Mouse (Mus musculus): Measurements from ENCODE around the gene Taok1. TPM values are rescaled to one million over a fixed set of nuclear protein-coding genes. Genes with fewer than 3 reads are reported as not detected.
A peak's percentile ranks its signal among the peaks of the same experiment; 100 is the strongest.

The Taok1 gene
- polyA plus RNA-seq, 1 experiment, result 5.8 TPM

GRCm38 (mm10) chr11:77519043-77519442, 88.6 kb downstream of the Taok1 start, which contains the start of gene Gm10392:
Gm10392 (minus strand) TSS chr11:77519198.
- no peaks in the 10 kb centered on the region for H3K36me3 ChIP-seq (ENCODE audit: control insufficient read depth, insufficient read depth, low read length)
- no peak within 1 kb of the TSS for H3K4me3 ChIP-seq (ENCODE audit: control insufficient read depth, low read depth, low read length)
- no peaks in the 10 kb centered on the region for H3K27me3 ChIP-seq (ENCODE audit: control insufficient read depth, insufficient read depth, low read length)
- no peak within 1 kb of the TSS for H3K27ac ChIP-seq (ENCODE audit: control insufficient read depth, insufficient read depth, low read depth, low read length)
- TF ChIP-seq CTCF (IDR thresholded peaks at IDR 0.05; ENCODE audit: control insufficient read depth, insufficient read depth, insufficient replicate concordance, low read depth, low read length) (no peak), POLR2A (IDR thresholded peaks at IDR 0.05; ENCODE audit: control insufficient read depth, low read depth, low read length) (no peak)
- peaks cover 26% of the 10 kb centered on the region for H3K4me1 ChIP-seq (ENCODE audit: control insufficient read depth, insufficient read depth, low read length)

DNA sequence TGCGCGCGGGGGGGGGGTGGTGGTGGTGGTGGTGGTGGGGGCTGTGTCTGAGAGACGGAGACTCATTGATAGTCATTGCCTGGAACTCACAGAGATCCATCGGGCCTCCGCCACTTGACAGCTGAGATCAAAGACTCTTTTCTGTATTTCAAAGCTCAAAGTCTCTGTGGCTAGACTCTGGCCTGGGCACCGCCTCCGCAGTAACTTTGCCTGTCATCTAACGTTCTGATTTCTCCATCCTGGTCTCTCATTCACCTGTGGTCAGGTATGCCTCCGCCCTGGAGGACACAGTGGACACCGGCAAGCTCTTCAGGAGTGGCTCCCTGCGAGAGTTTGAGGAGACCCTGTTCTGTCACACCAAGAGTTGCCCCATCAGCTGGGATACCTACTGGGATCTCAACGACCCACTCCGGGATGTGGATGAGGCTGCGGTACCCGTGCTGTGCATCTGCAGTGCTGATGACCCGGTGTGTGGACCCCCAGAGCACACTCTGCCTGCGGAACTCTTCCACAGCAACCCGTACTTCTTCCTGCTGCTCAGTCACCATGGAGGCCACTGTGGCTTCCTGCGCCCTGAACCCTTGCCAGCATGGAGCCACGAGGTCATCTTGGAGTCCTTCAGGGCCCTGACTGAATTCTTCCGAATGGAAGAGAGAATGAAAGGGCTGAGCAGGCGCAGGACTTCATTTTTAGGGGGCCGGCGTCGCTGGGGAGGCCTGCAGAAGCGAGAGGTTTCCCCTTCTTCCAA, 89.4 kb downstream of the Taok1 start:
- Histone ChIP-seq H3K4me3 (ENCODE audit: control insufficient read depth, low read depth, low read length) (no peak overlapping the region), H3K27ac (ENCODE audit: control insufficient read depth, insufficient read depth, low read depth, low read length) (no peak overlapping the region), H3K4me1 (ENCODE audit: control insufficient read depth, insufficient read depth, low read length) (peaks cover 32% of the 10 kb centered on the region), H3K36me3 (ENCODE audit: control insufficient read depth, insufficient read depth, low read length) (no peaks in the 10 kb centered on the region), H3K27me3 (ENCODE audit: control insufficient read depth, insufficient read depth, low read length) (no peaks in the 10 kb centered on the region)
- TF ChIP-seq POLR2A (IDR thresholded peaks at IDR 0.05; ENCODE audit: control insufficient read depth, low read depth, low read length), result no peak
- TF ChIP-seq CTCF (IDR thresholded peaks at IDR 0.05; ENCODE audit: control insufficient read depth, insufficient read depth, insufficient replicate concordance, low read depth, low read length), result no peak

GRCm38 (mm10) chr11:77516553-77517425, 90.8 kb downstream of the Taok1 start:
- Histone ChIP-seq H3K27me3 (ENCODE audit: control insufficient read depth, insufficient read depth, low read length) (no peaks in the 10 kb centered on the region), H3K4me1 (ENCODE audit: control insufficient read depth, insufficient read depth, low read length) (peaks cover 35% of the 10 kb centered on the region), H3K27ac (ENCODE audit: control insufficient read depth, insufficient read depth, low read depth, low read length) (no peak overlapping the region), H3K4me3 (ENCODE audit: control insufficient read depth, low read depth, low read length) (no peak overlapping the region), H3K36me3 (ENCODE audit: control insufficient read depth, insufficient read depth, low read length) (no peaks in the 10 kb centered on the region)
- TF ChIP-seq POLR2A (IDR thresholded peaks at IDR 0.05; ENCODE audit: control insufficient read depth, low read depth, low read length), result no peak
- TF ChIP-seq CTCF (IDR thresholded peaks at IDR 0.05; ENCODE audit: control insufficient read depth, insufficient read depth, insufficient replicate concordance, low read depth, low read length), result no peak

- H3K4me3 ChIP-seq (ENCODE audit: control insufficient read depth, low read depth, low read length), result peak within 1 kb of the TSS; percentile 77
- H3K4me1 ChIP-seq (ENCODE audit: control insufficient read depth, insufficient read depth, low read length), result peaks cover 35% of the 10 kb centered on the region
- H3K36me3 ChIP-seq (ENCODE audit: control insufficient read depth, insufficient read depth, low read length), result no peaks in the 10 kb centered on the region
- TF ChIP-seq POLR2A (IDR thresholded peaks at IDR 0.05; ENCODE audit: control insufficient read depth, low read depth, low read length), result no peak
- no peak for TF ChIP-seq CTCF (IDR thresholded peaks at IDR 0.05; ENCODE audit: control insufficient read depth, insufficient read depth, insufficient replicate concordance, low read depth, low read length)
- no peak within 1 kb of the TSS for H3K27ac ChIP-seq (ENCODE audit: control insufficient read depth, insufficient read depth, low read depth, low read length)
- no peaks in the 10 kb centered on the region for H3K27me3 ChIP-seq (ENCODE audit: control insufficient read depth, insufficient read depth, low read length)
Observed at GRCm38 (mm10) chr11:77515637-77516552, 91.7 kb downstream of the Taok1 start, which contains the start of gene Trp53i13. Trp53i13 (minus strand) TSS chr11:77515980.

DNA sequence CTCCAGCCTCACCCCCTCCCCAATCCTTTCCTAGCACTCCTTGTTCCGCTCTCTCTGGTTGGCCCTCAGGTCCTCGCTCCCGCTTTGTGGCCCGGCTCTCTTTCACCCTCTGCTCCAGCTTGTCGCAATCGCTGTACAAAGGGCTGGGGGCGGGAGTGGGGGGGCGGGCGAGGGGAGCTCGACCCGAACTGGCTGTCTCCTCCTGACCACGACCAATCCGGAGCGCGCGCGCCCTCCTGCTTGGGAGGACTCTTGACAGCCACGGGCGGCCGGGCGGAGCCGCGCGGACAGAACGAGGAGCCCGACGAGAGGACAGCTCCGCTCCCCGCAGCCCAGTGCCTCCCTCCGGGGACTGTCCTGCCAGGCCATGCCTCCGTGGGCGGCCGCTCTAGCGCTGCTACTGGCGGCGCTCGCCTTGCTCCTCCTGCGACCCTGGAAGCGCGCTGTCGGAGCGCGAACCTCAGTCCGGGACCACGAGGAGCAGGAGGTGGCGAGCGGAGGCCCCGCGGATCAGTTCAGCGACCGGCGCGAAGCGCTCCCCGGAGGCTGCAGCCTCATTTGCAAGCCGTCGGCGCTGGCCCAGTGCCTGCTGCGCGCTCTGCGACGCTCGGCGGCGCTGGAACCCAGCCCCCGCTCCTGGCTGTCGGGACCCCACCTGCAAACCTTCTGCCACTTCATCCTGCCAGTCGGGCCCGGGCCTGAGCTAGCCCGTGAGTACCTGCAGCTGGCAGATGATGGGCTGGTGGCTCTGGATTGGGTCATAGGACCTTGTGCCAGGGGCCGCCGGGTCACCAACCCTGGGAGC, 92.6 kb downstream of the Taok1 start, which contains the start of gene Abhd15:
TSS of gene Abhd15 (plus strand) at position 290 of the 805 bp plus-strand sequence.
- H3K4me3 ChIP-seq (ENCODE audit: control insufficient read depth, low read depth, low read length), result peak within 1 kb of the TSS; percentile 77
- peaks cover 33% of the 10 kb centered on the region for H3K4me1 ChIP-seq (ENCODE audit: control insufficient read depth, insufficient read depth, low read length)
- H3K36me3 ChIP-seq (ENCODE audit: control insufficient read depth, insufficient read depth, low read length), result no peaks in the 10 kb centered on the region
- TF ChIP-seq POLR2A (IDR thresholded peaks at IDR 0.05; ENCODE audit: control insufficient read depth, low read depth, low read length), result 0 out of 2 replicates have a peak, but pooled peaks have one; percentile 40
- no peak for TF ChIP-seq CTCF (IDR thresholded peaks at IDR 0.05; ENCODE audit: control insufficient read depth, insufficient read depth, insufficient replicate concordance, low read depth, low read length)
- no peaks in the 10 kb centered on the region for H3K27me3 ChIP-seq (ENCODE audit: control insufficient read depth, insufficient read depth, low read length)
- no peak within 1 kb of the TSS for H3K27ac ChIP-seq (ENCODE audit: control insufficient read depth, insufficient read depth, low read depth, low read length)

GRCm38 (mm10) chr11:77514281-77514831, 93.3 kb downstream of the Taok1 start:
- Histone ChIP-seq H3K27me3 (ENCODE audit: control insufficient read depth, insufficient read depth, low read length) (no peaks in the 10 kb centered on the region), H3K4me3 (ENCODE audit: control insufficient read depth, low read depth, low read length) (peak overlapping the region; percentile 43), H3K4me1 (ENCODE audit: control insufficient read depth, insufficient read depth, low read length) (peaks cover 33% of the 10 kb centered on the region), H3K36me3 (ENCODE audit: control insufficient read depth, insufficient read depth, low read length) (no peaks in the 10 kb centered on the region), H3K27ac (ENCODE audit: control insufficient read depth, insufficient read depth, low read depth, low read length) (no peak overlapping the region)
- no peak for TF ChIP-seq POLR2A (IDR thresholded peaks at IDR 0.05; ENCODE audit: control insufficient read depth, low read depth, low read length)
- no peak for TF ChIP-seq CTCF (IDR thresholded peaks at IDR 0.05; ENCODE audit: control insufficient read depth, insufficient read depth, insufficient replicate concordance, low read depth, low read length)

Data from testis, adult 2 months (tissue).